Mouse (Mus musculus): ENCODE data around the gene Gm17606. TPM values are rescaled to one million over a fixed set of nuclear protein-coding genes. Genes with fewer than 3 reads are reported as not detected.

Gene Gm17606
- polyA plus RNA-seq, 1 experiment from 2014 or later = not detected

DNA sequence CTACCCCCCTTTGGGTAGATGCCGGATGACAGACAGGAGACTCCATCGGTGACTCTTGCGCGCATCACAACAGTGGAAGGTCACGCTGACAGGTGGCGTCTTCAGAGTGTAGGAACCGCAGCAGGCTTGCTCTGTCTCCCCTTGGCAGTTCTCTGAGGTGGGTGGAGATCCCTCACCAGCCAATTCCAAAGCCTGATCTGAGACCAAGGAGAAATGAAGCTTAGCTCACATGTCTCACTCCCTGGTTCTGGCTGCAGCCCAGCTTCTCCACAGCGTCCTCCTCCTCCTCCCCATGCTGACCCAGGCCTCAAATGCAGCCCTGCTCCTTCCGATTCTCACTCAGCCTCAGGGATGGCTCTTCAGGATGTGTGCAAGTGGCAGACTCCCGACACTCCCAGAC lies 15.8 kb upstream of the Gm17606 start:
- DNase-seq (ENCODE audit: low spot score) = no peak

GRCm38 (mm10) chr14:54628103-54628502 lies 12.6 kb upstream of the Gm17606 start:
- no peak for DNase-seq (ENCODE audit: low spot score)

- DNase-seq (ENCODE audit: low spot score) = no peak
Observed at GRCm38 (mm10) chr14:54629797-54630196, 11.0 kb upstream of the Gm17606 start.

DNA sequence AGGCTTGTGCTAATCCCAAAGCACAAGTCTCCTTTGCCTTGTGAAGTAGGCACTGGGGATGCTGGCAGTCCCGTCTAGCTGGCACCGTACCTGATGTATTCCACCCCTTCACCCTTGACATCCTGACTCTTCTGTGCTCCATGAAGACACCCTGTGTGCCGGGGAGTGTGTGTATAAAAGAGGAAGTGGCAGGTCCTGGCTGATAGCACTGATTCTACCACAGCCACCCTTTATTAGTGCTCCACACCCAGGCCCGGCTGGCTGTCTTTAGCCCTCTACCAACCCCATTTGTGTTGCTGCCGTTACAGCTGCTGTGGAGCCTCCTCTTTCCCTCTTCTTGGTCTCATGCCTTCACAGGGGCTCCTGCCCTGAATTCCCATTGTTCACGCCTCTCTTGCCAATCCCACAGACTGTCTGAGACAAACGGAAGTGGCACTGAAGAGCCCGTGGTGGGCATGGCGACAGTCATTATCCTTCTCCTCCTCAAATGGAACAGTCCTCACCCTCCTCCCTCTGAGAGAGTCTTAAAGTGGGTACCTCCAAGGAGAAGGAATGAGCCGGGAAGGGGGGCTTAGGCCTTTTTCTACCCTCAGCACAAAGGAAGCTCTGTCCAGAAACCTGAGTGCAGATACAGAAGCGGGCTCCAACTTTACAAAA lies 10.0 kb upstream of the Gm17606 start:
- no peak for DNase-seq (ENCODE audit: low spot score)

- no peak for DNase-seq (ENCODE audit: low spot score)
Observed at GRCm38 (mm10) chr14:54631240-54631599, 9.5 kb upstream of the Gm17606 start.

- DNase-seq (ENCODE audit: low spot score) = no peak
Observed at GRCm38 (mm10) chr14:54632252-54632651, 8.5 kb upstream of the Gm17606 start.

DNA sequence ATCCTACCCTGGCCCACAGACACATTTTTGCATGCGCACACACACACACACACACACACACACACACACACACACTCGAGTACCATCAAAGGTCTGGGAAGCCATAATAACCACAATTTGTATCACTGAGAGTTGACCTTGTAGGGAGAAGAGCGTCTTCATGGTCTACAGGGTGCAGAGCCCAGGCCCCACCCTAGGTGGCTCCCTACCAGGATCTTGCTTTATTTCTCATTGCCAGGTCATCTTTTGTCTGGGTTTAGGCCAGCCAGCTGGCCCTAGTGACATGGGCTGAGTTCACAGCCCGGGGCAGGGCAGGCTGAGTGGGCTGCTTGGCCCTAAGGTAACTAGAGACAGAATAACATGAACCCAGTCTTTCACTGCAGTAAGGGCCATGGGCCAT lies 6.6 kb upstream of the Gm17606 start:
- DNase-seq (ENCODE audit: low spot score) = no peak

GRCm38 (mm10) chr14:54636954-54637353 lies 3.8 kb upstream of the Gm17606 start:
- peak; percentile 55 for DNase-seq (ENCODE audit: low spot score)

GRCm38 (mm10) chr14:54638210-54638609 lies 2.5 kb upstream of the Gm17606 start:
- peak; percentile 13 for DNase-seq (ENCODE audit: low spot score)

GRCm38 (mm10) chr14:54640121-54640520 lies 631 bp upstream of the Gm17606 start:
- no peak for DNase-seq (ENCODE audit: low spot score)

GRCm38 (mm10) chr14:54641305-54641969 lies 685 bp downstream of the Gm17606 start, which contains the start of gene Cdh24:
Gene Cdh24, minus strand, starts transcription at chr14:54641364.
- DNase-seq (ENCODE audit: low spot score) = peak; percentile 91

- DNase-seq (ENCODE audit: low spot score) = no peak
Observed at GRCm38 (mm10) chr14:54642224-54642944, 1.6 kb downstream of the Gm17606 start.

- no peak for DNase-seq (ENCODE audit: low spot score)
Observed at GRCm38 (mm10) chr14:54643011-54643410, 2.3 kb downstream of the Gm17606 start.

GRCm38 (mm10) chr14:54644294-54644693 lies 3.5 kb downstream of the Gm17606 start:
- no peak for DNase-seq (ENCODE audit: low spot score)

DNA sequence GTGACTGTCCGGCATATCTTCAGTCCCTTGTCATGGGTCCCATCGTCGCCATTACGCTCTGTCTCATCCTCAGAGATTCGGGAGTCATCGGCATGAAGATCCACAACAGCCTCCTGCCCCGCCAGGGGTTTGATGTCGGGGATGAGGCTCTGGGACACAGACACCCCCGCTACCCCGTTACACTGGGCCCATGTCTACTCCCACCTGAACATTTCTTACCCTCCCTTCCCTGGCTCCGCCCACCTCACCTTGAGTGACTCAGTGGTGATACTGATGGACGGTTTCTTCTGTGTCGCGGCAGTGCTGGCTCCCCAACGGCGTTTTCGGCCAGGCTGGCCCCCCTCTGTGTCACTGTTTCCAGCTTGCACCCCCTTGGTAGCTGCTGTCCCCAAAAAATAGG lies 5.7 kb downstream of the Gm17606 start:
- no peak for DNase-seq (ENCODE audit: low spot score)

GRCm38 (mm10) chr14:54646898-54647636 lies 6.3 kb downstream of the Gm17606 start:
- DNase-seq (ENCODE audit: low spot score) = no peak

GRCm38 (mm10) chr14:54647900-54648299 lies 7.1 kb downstream of the Gm17606 start:
- no peak for DNase-seq (ENCODE audit: low spot score)

DNA sequence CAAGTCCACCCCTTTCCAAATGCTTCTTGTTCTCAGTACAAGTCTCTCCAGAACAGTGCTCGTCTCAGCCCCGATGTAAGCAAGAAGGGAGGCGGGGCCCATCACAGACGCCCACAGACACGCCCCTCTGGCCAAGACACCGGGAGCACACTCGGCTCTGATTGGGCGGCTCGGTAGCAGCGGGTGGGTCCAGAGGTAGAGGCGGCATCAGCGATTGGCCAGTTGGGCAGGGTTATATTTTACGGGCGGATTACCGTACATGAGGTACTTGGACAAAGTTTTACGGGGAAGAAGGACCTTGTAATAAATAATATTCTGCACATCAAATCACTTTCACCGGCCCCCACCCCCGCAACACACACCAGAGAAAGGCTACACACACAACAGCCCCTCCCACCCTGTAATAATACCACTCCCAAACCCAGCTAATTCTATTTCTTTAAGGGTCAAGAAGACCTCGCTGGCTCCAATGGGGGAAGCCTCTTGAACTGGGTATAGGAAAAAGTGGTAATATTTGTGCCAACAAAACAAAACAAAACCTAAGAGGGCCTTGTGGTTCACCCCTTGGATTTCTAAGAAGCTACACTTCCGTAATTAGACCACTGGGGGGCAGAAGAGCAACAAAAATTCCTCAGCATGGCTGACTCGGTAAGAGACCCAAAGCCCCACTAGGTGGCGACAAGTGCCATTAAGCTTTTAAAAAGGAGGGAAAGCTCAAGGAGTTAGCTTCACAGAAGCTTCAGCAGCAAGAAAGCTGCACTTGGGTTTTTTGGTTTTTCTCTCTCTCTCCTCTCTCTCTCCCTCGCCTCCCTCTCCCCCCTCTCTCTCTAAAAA lies 10.1 kb downstream of the Gm17606 start:
- peak; percentile 93 for DNase-seq (ENCODE audit: low spot score)

- no peak for DNase-seq (ENCODE audit: low spot score)
Observed at GRCm38 (mm10) chr14:54651556-54651955, 10.8 kb downstream of the Gm17606 start.

DNA sequence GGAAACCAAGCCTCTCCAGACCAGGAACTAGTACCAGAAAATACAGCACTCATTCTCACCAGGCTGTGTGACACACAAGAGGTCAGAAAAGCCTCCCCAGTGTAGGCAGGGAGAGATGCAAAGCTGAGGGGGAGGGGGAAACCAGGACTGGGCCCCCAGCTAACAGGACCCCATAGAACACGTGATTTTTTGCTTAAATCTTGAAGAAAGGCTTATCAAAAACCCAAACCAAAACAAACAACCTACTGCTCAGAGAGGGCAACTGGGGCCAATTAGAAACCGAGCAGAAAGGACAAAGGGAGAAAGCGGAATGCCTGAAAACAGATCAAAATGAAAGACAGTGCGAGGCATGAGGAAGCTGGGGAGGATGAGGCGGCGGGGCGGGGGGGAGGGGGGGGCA lies 12.0 kb downstream of the Gm17606 start:
- DNase-seq (ENCODE audit: low spot score) = no peak

- DNase-seq (ENCODE audit: low spot score) = peak; percentile 81
Observed at GRCm38 (mm10) chr14:54653496-54653895, 12.7 kb downstream of the Gm17606 start.

All from thymus, postnatal 0 days (tissue).